Mouse (Mus musculus): ENCODE measurements around the gene Esrp2.
A peak's percentile ranks its signal among the peaks of the same experiment; 100 is the strongest.

DNA sequence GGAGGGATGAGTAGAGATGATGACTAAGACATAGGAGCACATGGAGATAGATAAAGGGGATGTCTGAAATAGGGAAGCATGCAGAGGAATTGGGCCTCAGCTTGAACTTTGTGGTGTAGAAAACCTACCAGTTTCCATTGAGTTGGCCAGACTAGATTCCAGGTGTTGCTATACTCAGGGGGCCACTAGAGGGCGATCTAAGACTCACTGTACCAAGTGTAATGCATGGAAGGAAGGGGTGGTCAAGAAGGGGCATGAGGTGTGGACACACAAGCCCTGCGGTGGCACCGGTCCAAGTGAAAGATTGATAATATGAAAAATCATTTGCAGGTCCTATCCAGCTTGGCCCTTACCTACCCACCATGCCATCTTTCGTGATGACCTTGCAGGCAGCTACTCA is 28.7 kb upstream of the Esrp2 start:
- peak; percentile 90 to 93 for TF ChIP-seq CTCF (conservative IDR thresholded peaks at IDR 0.05 in 1 of 2, IDR thresholded peaks at IDR 0.05 in 1 of 2; ENCODE audit: low read depth in 2 of 2, low read length in 2 of 2)
- TF ChIP-seq SMC3 (IDR thresholded peaks at IDR 0.05; ENCODE audit: low read depth, low read length): peak; percentile 86
- no peak for TF ChIP-seq EP300 (IDR thresholded peaks at IDR 0.05; ENCODE audit: low read length)
- no peak for TF ChIP-seq CHD2 (IDR thresholded peaks at IDR 0.05; ENCODE audit: low read length)
- TF ChIP-seq POLR2A (IDR thresholded peaks at IDR 0.05; ENCODE audit: low read depth, low read length): no peak
- TF ChIP-seq MAX (IDR thresholded peaks at IDR 0.05; ENCODE audit: low read length): no peak
- no peak for TF ChIP-seq HCFC1 (IDR thresholded peaks at IDR 0.05; ENCODE audit: low read depth, low read length)
- TF ChIP-seq ZC3H11A (IDR thresholded peaks at IDR 0.05; ENCODE audit: low read depth, low read length): no peak
- peak; percentile 80 for TF ChIP-seq RAD21 (IDR thresholded peaks at IDR 0.05; ENCODE audit: low read depth, low read length)
- no peak for TF ChIP-seq POLR2AphosphoS2 (IDR thresholded peaks at IDR 0.05; ENCODE audit: low read depth, low read length)
- no peak for TF ChIP-seq JUND (conservative IDR thresholded peaks at IDR 0.05; ENCODE audit: low read depth, low read length)
- TF ChIP-seq KAT2A (IDR thresholded peaks at IDR 0.05; ENCODE audit: insufficient replicate concordance, low read length): no peak

All from CH12.LX (cell line).